Mouse (Mus musculus): ENCODE results near the gene Vstm4.

Gene Vstm4

GRCm38 (mm10) chr14:32950312-32951301 is 94.1 kb downstream of the Vstm4 start:
- DNase-seq: no peak

- DNase-seq: no peak
These were observed 99.9 kb downstream of the Vstm4 start for GRCm38 (mm10) chr14:32956486-32956885.

- no peak for DNase-seq
These were observed 102.1 kb downstream of the Vstm4 start for GRCm38 (mm10) chr14:32958671-32959070.

GRCm38 (mm10) chr14:32960481-32960880 is 103.9 kb downstream of the Vstm4 start:
- DNase-seq: peak; percentile 35

- no peak for DNase-seq
These were observed 108.2 kb downstream of the Vstm4 start for GRCm38 (mm10) chr14:32964742-32965141.

- no peak for DNase-seq
These were observed 114.1 kb downstream of the Vstm4 start for GRCm38 (mm10) chr14:32970700-32971099.

GRCm38 (mm10) chr14:32984176-32984738 is 127.7 kb downstream of the Vstm4 start:
- no peak for DNase-seq

- no peak for DNase-seq
These were observed 130.1 kb downstream of the Vstm4 start for GRCm38 (mm10) chr14:32986659-32987058.

Data from cerebellum, adult 9-10 months (tissue).